Mouse (Mus musculus) natural killer cell, adult 2 months (primary cell): ENCODE data around the gene Scube2.

Experiments
- DNase-seq, 2 experiments: peaks; one replicate each; pipeline ENCODE4 v3.0.0; 2022; ENCODE audit warnings: low spot score in 2 of 2

Scube2 gene

GRCm38 (mm10) chr7:109865370-109866229 lies at the start of gene Scube2:
TSS of gene Scube2 (minus strand) at chr7:109865679.
- DNase-seq: no peak

- no peak for DNase-seq
Observed at GRCm38 (mm10) chr7:109906165-109906564, 40.7 kb upstream of the Scube2 start.

DNA sequence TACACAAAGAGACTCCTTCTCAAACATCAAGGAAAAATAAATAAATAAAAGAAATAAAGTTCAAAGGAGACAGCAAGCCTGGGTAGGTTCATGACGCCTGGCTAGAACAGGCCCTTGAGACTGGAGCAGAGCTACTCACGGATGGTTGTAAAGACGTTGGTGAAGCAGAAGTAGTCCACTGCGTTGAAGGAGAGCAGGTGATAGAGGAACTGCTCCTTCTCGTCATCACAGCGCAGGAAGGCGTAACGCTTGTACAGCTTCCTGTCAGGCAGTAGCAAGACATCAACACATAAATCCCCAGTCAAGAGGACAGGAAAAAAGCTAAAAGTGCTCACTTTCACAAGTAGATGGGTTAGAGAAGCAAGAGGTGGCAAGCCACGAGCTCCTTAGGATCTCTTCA lies 35.4 kb upstream of the Scube2 start:
- DNase-seq: peak in 1 of 2 experiments; percentile 46

DNA sequence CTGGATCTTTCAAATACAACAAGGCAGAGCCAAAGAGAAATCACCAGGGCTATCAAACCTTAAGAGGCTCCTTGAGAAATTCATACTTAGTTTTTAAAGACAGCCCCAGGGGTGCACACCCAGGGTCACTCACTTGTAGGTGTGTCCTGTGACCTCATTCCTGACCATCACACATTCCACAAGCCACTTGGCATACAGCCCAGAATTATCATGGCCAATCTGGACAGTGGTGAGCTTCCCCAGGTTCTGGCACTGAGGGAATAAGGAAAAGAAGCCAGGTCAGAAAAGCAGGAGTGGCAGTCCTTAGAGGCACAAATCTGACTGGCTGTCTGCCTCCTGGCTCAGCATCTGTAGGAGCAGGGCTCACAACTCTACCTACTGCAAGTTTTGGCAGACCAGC lies 33.4 kb upstream of the Scube2 start:
- no peak for DNase-seq

- DNase-seq: peak in 1 of 2 experiments; percentile 28
Observed at GRCm38 (mm10) chr7:109892530-109892929, 27.1 kb upstream of the Scube2 start.

- DNase-seq: no peak
Observed at GRCm38 (mm10) chr7:109891786-109892185, 26.3 kb upstream of the Scube2 start.

DNA sequence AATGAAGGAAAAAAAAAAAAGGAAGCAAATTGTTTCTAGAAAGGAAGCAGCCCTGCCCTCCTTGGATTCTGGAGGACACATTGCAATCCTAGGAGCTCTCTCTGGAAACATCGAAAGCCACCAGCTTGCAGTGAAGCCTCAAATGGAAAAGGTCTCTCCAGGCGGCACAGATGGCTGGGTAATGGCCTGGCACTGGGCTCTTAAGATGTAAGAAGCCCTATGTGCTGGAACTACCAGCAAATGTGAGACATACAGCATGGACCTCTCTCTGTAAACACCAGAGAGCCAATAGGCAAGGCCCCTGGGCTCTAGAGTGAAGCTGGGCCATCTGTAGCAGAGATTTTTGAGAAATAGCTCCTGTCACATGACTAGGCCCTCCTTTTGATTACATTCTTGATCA lies 24.8 kb upstream of the Scube2 start:
- no peak for DNase-seq

DNA sequence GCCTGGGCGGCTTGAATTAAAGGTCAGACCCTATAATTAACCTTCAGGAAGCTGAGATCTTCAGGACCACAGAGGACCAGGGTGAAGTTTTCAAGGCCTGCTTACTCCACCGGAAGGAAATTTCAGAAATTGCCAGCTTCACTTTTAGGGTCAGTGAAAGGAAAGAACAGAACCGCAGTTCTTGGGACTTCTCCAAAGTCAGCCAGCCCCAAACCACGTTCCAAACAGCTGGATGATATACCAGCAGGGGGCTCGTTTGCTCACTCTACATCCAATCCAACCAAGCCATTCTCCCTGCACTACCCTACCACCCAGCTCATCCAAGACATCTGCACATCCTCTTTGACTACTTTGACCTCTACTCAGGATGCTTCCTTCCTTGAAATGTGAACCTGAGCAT lies 23.8 kb upstream of the Scube2 start:
- DNase-seq: no peak

GRCm38 (mm10) chr7:109886249-109886648 lies 20.8 kb upstream of the Scube2 start:
- DNase-seq: no peak

DNA sequence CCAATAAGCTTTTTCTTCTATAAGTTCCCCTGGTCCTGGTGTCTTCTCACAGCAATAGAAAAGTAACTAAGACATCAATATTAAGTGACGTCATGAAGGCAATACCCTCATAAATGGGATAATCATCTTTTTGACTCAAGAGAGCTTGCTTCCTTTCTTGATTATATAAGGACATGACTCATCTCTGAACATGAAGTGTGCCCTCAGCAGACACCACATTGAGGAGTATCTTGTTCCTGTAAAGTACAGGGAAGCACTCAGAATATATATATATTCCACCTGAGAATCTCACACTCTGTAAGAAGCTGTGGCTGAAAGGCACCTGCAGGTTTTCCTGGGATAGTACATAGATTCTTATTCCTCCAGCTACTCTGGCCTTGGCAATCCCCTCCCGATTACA lies 17.1 kb upstream of the Scube2 start:
- no peak for DNase-seq

DNA sequence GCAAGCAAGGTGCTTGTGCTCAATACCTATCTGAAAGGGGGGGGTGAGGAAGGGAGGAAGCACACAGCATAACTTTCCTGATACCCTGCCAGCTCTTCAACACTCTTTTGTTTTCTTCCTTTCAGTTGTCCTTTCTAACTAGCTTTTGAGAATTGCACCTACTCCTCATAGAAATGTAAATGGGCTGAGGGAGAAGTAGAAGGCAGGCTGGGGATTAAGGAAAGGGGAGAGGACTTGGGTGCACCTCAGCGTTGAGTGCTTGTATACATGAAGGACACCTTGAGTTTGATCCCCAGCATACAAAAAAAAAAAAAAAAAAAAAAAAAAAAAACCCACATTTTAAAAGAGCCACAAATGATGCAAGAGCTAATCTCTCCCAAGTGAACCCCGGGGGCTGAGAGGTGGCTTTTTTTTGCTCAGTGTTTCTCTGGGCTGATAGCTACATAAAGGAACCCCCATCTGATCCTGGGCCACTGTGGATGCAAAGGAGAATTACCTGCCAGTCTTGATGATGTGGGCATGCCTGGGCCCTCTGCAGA lies 16.2 kb upstream of the Scube2 start:
- DNase-seq: no peak

GRCm38 (mm10) chr7:109879158-109879557 lies 13.7 kb upstream of the Scube2 start:
- DNase-seq: no peak

DNA sequence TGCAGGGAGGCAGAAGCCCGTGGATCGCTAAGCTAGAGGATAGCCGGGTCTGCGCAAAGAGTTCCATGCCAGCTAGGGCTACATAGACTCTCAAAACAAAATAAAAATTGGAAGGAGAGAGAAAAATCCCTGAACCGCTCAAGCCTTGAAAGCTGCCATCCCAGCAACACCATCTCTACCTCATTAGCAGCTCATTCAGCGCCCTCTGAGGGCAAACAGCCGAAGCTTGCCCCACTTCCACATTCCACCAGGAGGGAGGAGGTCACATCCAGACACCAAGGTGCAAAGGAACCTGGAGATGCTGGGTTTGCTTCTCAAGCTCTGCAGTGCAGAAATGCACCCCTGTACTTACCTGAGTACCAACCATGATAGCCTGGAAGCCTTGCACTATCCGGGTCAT lies 10.6 kb upstream of the Scube2 start:
- DNase-seq: no peak

- no peak for DNase-seq
Observed at GRCm38 (mm10) chr7:109875598-109875997, 10.1 kb upstream of the Scube2 start.

DNA sequence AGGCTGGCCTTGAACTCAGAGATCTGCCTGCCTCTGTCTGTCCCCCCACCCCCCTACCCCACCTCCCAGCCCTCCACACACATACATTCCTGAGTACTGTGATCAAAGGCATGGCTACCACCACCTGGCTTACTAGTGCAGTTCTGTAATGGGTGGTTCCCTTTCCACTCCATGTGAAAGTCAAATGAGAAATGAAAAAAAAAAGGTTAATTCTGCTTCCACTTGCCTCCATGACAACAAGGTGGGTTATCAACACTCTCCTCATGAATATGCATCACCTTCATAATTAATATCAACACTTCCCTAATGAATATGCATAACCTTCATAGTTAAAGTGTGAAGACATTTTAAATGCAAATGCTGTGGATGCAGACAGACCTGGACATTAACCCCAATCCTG lies 9.6 kb upstream of the Scube2 start:
- no peak for DNase-seq

DNA sequence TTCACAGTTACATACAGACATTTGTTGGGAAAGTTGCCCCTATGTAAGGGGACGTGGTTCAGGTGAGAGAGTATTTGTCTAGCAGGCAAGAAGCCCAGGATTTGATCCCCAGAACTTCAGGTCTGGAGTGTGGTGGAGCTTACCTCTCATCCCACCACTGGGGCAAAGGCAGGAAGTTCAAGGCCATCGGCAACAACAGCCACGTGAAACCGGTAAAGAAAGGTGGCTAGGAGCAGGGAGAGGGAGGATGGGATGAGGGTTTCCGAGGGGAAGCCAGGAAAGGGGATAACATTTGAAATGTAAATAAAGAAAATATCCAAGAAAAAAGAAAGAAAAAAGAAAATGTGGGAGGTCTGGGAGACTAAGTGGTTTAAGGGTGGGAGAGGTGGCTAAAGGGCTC lies 7.7 kb upstream of the Scube2 start:
- no peak for DNase-seq

DNA sequence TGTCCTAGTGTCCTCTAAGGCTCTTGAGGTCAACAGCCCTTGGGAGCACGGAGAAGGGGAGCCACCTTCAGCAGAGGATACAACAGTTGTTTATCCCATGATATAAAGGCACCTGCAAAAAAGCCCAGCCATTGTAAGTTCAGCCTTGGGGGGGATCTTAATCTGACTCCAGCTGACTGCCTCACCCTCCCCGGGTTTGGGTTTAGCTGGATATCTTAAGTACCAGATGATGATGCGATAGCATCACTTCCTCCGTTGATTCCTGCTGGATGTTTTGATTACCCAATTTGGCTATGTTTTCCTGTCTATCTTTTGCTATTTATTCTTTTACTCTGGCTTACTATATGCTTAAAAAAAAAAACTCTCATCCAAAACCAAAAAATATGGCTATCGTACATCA lies 5.8 kb upstream of the Scube2 start:
- no peak for DNase-seq

GRCm38 (mm10) chr7:109868498-109868897 lies 3.0 kb upstream of the Scube2 start:
- DNase-seq: no peak

DNA sequence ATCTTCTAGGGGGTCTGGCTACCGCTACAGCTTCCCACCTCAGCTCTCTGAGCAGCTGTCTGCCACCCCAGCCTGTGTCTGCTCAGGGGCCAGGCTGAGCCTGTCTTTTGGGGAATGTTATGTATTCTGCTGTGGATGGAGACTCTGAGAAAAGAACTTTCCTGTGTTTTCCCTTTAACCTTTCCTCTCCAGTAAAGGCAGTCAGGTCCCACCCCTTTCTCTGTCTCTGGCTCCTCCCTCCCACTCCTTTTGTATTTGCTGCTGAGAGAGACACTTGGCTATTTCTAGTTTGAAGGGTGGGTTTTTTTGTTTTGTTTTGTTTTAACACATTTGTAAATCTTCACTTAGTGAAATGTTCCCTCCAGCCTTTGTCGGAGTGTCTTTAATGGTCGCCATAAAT lies 1.2 kb upstream of the Scube2 start:
- DNase-seq: no peak

- DNase-seq: no peak
Observed at GRCm38 (mm10) chr7:109863561-109863960, 1.9 kb downstream of the Scube2 start.

DNA sequence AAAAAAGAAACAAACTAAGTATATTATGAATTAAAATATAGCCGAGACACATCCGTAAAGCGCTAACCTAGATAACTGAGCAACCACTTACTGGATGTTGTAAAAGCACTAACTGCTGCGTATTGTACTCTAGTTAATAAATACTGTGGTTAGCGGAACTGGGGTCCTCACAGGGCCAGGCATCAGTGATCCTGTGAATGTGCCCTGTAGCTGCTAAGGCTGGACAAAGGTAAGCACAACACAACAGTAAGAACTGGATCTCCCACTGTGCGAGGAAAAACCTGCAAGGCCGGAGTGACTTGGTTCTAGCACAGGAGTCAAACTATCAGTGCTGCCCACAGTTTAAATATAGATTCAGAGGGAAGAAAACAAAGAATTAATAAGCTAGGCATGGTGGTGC lies 5.3 kb downstream of the Scube2 start:
- DNase-seq: no peak

GRCm38 (mm10) chr7:109859354-109859753 lies 6.1 kb downstream of the Scube2 start:
- DNase-seq: no peak

DNA sequence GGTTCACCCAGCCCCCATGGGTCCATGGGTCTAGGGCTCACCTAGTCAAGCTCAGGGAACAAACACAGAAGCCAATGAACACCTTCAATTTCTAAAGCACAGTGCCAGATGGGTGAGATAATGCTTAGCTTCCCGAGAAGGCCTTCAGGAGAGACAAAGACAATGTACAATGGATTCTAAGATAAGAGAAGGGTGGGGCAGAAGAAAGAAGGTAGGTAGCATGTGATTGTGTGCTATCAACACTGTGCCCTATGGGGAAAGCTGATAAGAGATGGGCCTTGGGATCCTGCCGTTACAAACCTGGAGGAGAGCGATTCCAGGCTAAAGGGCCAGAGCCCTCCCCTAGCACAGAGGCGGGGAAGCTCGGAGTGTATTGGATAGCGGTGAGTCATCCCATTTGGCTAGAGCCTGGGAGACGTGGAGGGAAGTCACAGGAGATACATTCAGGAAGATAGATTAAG lies 12.7 kb downstream of the Scube2 start:
- no peak for DNase-seq
